Mouse (Mus musculus): ENCODE data around the gene Sohlh1. TPM values are rescaled to one million over a fixed set of nuclear protein-coding genes. Genes with fewer than 3 reads are reported as not detected.

The Sohlh1 gene
- polyA plus RNA-seq, 1 experiment from 2014 or later, result not detected

Other genes with a start within 250 kb of the Sohlh1 start
- gene Rabl6, start 238.7 kb downstream of the Sohlh1 start, polyA plus RNA-seq (2014; fragmentation: Nextera tagmentation; extraction: Ambion mirVana), result 64.2 and 66.6 TPM in 2 replicates
- 0.33 and 0.43 TPM in 2 replicates for gene Ccdc183, start 229.6 kb downstream of the Sohlh1 start, polyA plus RNA-seq (2014; fragmentation: Nextera tagmentation; extraction: Ambion mirVana)
- 48.5 and 55.3 TPM in 2 replicates for gene Tmem141, start 225.2 kb downstream of the Sohlh1 start, polyA plus RNA-seq (2014; fragmentation: Nextera tagmentation; extraction: Ambion mirVana)
- gene Fcna, start 219.2 kb downstream of the Sohlh1 start, polyA plus RNA-seq (2014; fragmentation: Nextera tagmentation; extraction: Ambion mirVana), result 0.63 and 3.3 TPM in 2 replicates
- gene Lcn8, start 194.1 kb downstream of the Sohlh1 start, polyA plus RNA-seq (2014; fragmentation: Nextera tagmentation; extraction: Ambion mirVana), result not detected in 2 replicates
- not detected in 2 replicates for gene Lcn5, start 189.3 kb downstream of the Sohlh1 start, polyA plus RNA-seq (2014; fragmentation: Nextera tagmentation; extraction: Ambion mirVana)
- gene Lcn6, start 170.5 kb downstream of the Sohlh1 start, polyA plus RNA-seq (2014; fragmentation: Nextera tagmentation; extraction: Ambion mirVana), result not detected in 2 replicates
- not detected in 2 replicates for gene Lcn10, start 164.5 kb downstream of the Sohlh1 start, polyA plus RNA-seq (2014; fragmentation: Nextera tagmentation; extraction: Ambion mirVana)
- not detected in 2 replicates for gene Obp2a, start 147.2 kb downstream of the Sohlh1 start, polyA plus RNA-seq (2014; fragmentation: Nextera tagmentation; extraction: Ambion mirVana)
- 138 and 160 TPM in 2 replicates for gene Bmyc, start 140.5 kb downstream of the Sohlh1 start, polyA plus RNA-seq (2014; fragmentation: Nextera tagmentation; extraction: Ambion mirVana)
- gene Obp2b, start 110.2 kb downstream of the Sohlh1 start, polyA plus RNA-seq (2014; fragmentation: Nextera tagmentation; extraction: Ambion mirVana), result not detected in 2 replicates
- not detected in 2 replicates for gene Lcn3, start 81.7 kb downstream of the Sohlh1 start, polyA plus RNA-seq (2014; fragmentation: Nextera tagmentation; extraction: Ambion mirVana)
- not detected in 2 replicates for gene Lcn11, start 70.2 kb downstream of the Sohlh1 start, polyA plus RNA-seq (2014; fragmentation: Nextera tagmentation; extraction: Ambion mirVana)
- gene Gm13539, start 65.0 kb downstream of the Sohlh1 start, polyA plus RNA-seq (2014; fragmentation: Nextera tagmentation; extraction: Ambion mirVana), result not detected in 2 replicates
- gene Glt6d1, start 31.4 kb downstream of the Sohlh1 start, polyA plus RNA-seq (2014; fragmentation: Nextera tagmentation; extraction: Ambion mirVana), result not detected in 2 replicates
- gene Lcn9, start 24.1 kb downstream of the Sohlh1 start, polyA plus RNA-seq (2014; fragmentation: Nextera tagmentation; extraction: Ambion mirVana), result not detected in 2 replicates
- gene Kcnt1, start 16.5 kb upstream of the Sohlh1 start, polyA plus RNA-seq (2014; fragmentation: Nextera tagmentation; extraction: Ambion mirVana), result 18.9 and 22.9 TPM in 2 replicates
- 73.4 and 90.1 TPM in 2 replicates for gene Camsap1, start 136.0 kb upstream of the Sohlh1 start, polyA plus RNA-seq (2014; fragmentation: Nextera tagmentation; extraction: Ambion mirVana)
- 154 and 155 TPM in 2 replicates for gene Ubac1, start 174.5 kb upstream of the Sohlh1 start, polyA plus RNA-seq (2014; fragmentation: Nextera tagmentation; extraction: Ambion mirVana)

Data from neural tube, embryonic 14.5 days (tissue).